Mouse (Mus musculus) liver, embryonic 14.5 days (tissue): ENCODE measurements around the gene Mtf2. TPM values are rescaled to one million over a fixed set of nuclear protein-coding genes. Genes with fewer than 3 reads are reported as not detected.
"Not testable (repeated sequence)": the region's sequence is repeated elsewhere in the genome, so short reads cannot be mapped to it uniquely, and the experiment has no call there.

Experiments
- ATAC-seq: fragments of 200-750 bp; cut with Nextera tagmentation; 2 replicates; pipeline ENCODE4 v1.8.0; 2017; ENCODE audit warnings: moderate number of reproducible peaks, mild to moderate bottlenecking, moderate library complexity; ENCODE audit not compliant: insufficient read depth
- DNase-seq, 3 experiments: peaks; one replicate each; pipeline ENCODE4 v3.0.0-alpha.2; 2012 to 2013; ENCODE audit warnings: low read depth in 3 of 3, low spot score in 3 of 3
- H3K27ac ChIP-seq: fragments of 300-500 bp; sonication (generic); 2 replicates; pipeline ENCODE4 v1.5.1; 2014; ENCODE audit warnings: moderate library complexity, mild to moderate bottlenecking, control low read depth, inconsistent platforms
- H3K27me3 ChIP-seq: fragments of 300-500 bp; sonication (generic); 2 replicates; pipeline ENCODE4 v1.6.1; 2014; ENCODE audit warnings: mild to moderate bottlenecking, low read length, moderate library complexity; ENCODE audit not compliant: control insufficient read depth, insufficient read depth
- H3K36me3 ChIP-seq: fragments of 300-500 bp; sonication (generic); replicated peaks from 2 replicates; pipeline ENCODE4 v1.6.1; 2014; ENCODE audit warnings: low read depth; ENCODE audit not compliant: control insufficient read depth, insufficient read depth
- H3K4me1 ChIP-seq, 2 experiments: fragments of 200-500 bp in 1 of 2; fragments of 300-500 bp in 1 of 2; sonication (generic) in 1 of 2; replicated peaks; 2 replicates each; pipeline ENCODE4 v1.6.1; 2012 to 2014; ENCODE audit warnings: antibody characterized with exemption in 1 of 2, inconsistent platforms in 1 of 2, low read length in 1 of 2; ENCODE audit not compliant: control insufficient read depth in 2 of 2, insufficient read depth in 2 of 2
- H3K4me2 ChIP-seq: fragments of 300-500 bp; sonication (generic); 2 replicates; pipeline ENCODE4 v1.6.1; 2014; ENCODE audit warnings: low read depth, mild to moderate bottlenecking, control low read depth, moderate library complexity
- H3K4me3 ChIP-seq, 2 experiments: fragments of 200-500 bp in 1 of 2; fragments of 300-500 bp in 1 of 2; sonication (generic) in 1 of 2; 2 replicates each; pipeline ENCODE4 v1.5.1; 2012 to 2014; ENCODE audit warnings: low read depth in 2 of 2, low read length in 2 of 2, mild to moderate bottlenecking in 2 of 2, control low read depth in 1 of 2, inconsistent platforms in 1 of 2, moderate library complexity in 1 of 2; ENCODE audit not compliant: insufficient read depth in 1 of 2
- H3K9ac ChIP-seq: fragments of 300-500 bp; sonication (generic); replicated peaks from 2 replicates; pipeline ENCODE4 v1.6.1; 2014; ENCODE audit warnings: mild to moderate bottlenecking, control low read depth, moderate library complexity
- H3K9me3 ChIP-seq: fragments of 300-500 bp; sonication (generic); 2 replicates; pipeline ENCODE4 v1.6.1; 2016; ENCODE audit warnings: low read length, mixed read lengths; ENCODE audit not compliant: control insufficient read depth
- CTCF ChIP-seq: IDR thresholded peaks from 2 replicates; pipeline ENCODE4 v1.5.1; 2016; ENCODE audit warnings: antibody characterized with exemption, low read depth, control low read depth
- EP300 ChIP-seq: IDR thresholded peaks from 2 replicates; pipeline ENCODE4 v1.6.1; 2016; ENCODE audit warnings: antibody characterized with exemption, low read depth
- WGBS: fragments of 180-500 bp; shearing (Covaris S2); extraction: QIAGEN DNeasy Blood & Tissue Kit; methylation state at CpG from one replicate; pipeline ENCODE4 v1.1.7; 2014; ENCODE audit not compliant: insufficient replicate concordance; 5-methylcytosine and 5-hydroxymethylcytosine counted together
- polyA plus RNA-seq, 2 experiments: library from polyadenylated mRNA; depleted of rRNA in 1 of 2; stranded (reverse) in 1 of 2; unstranded in 1 of 2; fragments of >200 nt; fragmentation: Nextera tagmentation in 1 of 2; extraction: Ambion mirVana in 1 of 2; gene quantifications; 2 replicates each; pipeline versions ENCODE4 v1.2.1 to v1.2.3; 2012 to 2014

Mtf2 gene
- polyA plus RNA-seq, 2 experiments, result 14.6 to 32.2 TPM

DNA sequence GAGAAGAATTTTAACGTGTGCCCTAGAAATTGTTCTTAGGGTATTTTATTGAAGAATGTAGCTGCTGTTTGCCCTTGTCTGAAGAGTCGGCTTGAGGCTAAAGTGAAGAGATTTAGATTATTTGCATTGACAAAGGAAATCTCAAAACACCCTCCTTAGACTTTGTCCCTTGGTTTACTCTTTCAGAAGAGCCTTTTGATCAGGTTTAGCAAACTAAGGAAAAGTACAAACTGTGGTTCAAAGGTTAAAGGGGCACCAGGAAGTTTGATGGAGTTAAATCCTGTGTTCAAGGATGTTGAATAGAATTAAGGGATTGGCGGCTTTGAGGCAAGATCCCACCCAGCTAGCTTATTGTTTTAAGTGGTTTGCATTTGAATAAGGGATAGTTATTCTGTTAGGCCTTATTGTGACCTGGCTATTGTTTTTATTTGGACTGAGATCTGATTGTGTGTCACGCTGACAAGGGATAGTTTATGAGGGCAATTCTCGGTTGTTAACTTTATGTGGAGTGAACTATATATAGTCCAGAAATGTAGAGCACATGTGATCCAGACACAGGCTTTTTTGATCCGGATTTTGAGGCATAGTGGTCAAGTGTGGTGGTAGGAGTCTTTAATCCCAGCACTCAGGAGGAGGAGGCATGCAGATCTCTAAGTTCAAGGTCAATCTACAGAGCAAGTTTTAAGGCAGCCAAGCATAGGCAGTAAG is 11.5 kb downstream of the Mtf2 start:
- 72% methylated on average over 6 of the region's 6 CpGs for WGBS
- Histone ChIP-seq H3K27ac (no peak overlapping the region), H3K36me3 (peaks cover 7% of the 10 kb centered on the region; the same call in 1 of the 2 replicates), H3K9ac (no peak overlapping the region), H3K27me3 (no peaks in the 10 kb centered on the region), H3K4me3 (no peak overlapping the region), H3K9me3 (no peaks in the 10 kb centered on the region), H3K4me2 (no peak overlapping the region), H3K4me1 (peaks cover 0 to 5% of the 10 kb centered on the region in 2 experiments; a peak in 2 of 4 replicates)
- DNase-seq, result no peak
- TF ChIP-seq EP300 (no peak), CTCF (no peak)
- ATAC-seq, result no peak

DNA sequence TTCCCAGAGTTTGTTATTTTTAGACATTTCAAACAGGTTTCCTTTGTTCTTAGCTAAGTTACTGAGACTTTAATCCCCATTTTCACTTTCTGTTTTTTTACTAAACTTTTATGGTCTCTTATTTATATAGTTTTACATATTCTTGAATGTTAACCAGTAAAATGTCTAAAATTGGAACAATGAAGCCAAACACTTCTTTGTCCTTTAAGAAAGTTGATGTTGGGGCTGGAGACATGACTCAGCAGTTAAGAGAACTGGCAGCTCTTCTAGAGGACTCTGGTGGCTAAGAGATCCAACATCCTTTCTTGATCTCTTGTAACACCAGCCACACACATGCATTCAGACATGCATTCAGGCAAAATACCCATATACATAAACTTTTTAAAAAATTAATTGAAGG is 14.1 kb downstream of the Mtf2 start:
- no peak overlapping the region for H3K4me3 ChIP-seq
- no peak overlapping the region for H3K27ac ChIP-seq
- H3K36me3 ChIP-seq, result peaks cover 5% of the 10 kb centered on the region; the same call in 1 of the 2 replicates
- no peaks in the 10 kb centered on the region for H3K27me3 ChIP-seq
- ATAC-seq (no peak), DNase-seq (peak in 2 of 3 experiments; percentile 12 to 15)
- H3K4me2 ChIP-seq, result no peak overlapping the region
- no peaks in the 10 kb centered on the region for H3K9me3 ChIP-seq
- H3K9ac ChIP-seq, result no peak overlapping the region
- TF ChIP-seq EP300 (no peak), CTCF (no peak)
- H3K4me1 ChIP-seq, result peaks cover 0 to 5% of the 10 kb centered on the region in 2 experiments; a peak in 2 of 4 replicates

DNA sequence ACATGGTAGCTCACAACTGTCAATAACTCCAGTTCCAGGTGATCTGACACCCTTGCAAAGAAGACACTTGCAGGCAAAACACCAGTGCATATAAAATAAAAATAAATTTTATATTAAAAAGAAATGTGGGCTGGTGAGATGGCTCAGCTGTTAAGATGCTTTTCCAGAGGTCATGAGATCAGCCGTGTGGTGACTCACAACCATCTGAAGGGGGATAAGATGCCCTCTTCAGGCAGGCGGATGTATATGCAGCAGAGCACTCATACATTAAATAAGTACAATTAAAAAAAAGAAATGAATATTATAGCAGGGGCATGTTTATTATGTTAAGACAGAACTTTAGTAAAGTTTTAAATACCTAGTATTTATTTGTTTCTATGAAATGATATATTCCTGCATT is 16.9 kb downstream of the Mtf2 start:
- Histone ChIP-seq H3K9me3 (no peaks in the 10 kb centered on the region), H3K4me3 (no peak overlapping the region), H3K9ac (no peak overlapping the region), H3K4me2 (no peak overlapping the region), H3K27me3 (no peaks in the 10 kb centered on the region), H3K36me3 (peaks cover 16% of the 10 kb centered on the region), H3K4me1 (peaks cover 0 to 5% of the 10 kb centered on the region in 2 experiments; a peak in 2 of 4 replicates), H3K27ac (no peak overlapping the region)
- TF ChIP-seq EP300 (no peak), CTCF (peak; percentile 52)
- ATAC-seq, result no peak
- 28% methylated on average over 2 of the region's 2 CpGs for WGBS
- peak in 2 of 3 experiments; percentile 10 to 23 for DNase-seq

DNA sequence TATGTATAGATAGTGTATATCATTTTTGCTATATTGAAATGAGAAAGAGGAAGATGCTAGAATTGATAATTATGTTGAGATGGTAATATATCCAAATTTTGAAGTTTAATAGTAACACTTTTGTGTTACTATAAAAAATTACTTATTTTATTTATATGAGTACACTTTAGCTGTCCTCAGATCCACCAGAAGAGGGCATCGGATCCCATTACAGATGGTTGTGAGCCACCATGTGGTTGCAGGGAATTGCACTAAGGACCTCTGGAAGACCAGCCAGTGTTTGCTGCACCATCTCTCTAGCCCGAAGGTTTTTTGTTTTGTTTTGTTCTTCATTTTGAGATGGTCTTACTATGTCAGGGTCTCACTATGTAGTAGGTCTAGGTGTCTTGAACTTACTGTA is 20.0 kb downstream of the Mtf2 start:
- Histone ChIP-seq H3K27ac (no peak overlapping the region), H3K36me3 (peaks cover 23% of the 10 kb centered on the region), H3K9ac (no peak overlapping the region), H3K27me3 (no peaks in the 10 kb centered on the region), H3K4me1 (no peaks in the 10 kb centered on the region), H3K4me3 (no peak overlapping the region), H3K4me2 (no peak overlapping the region), H3K9me3 (no peaks in the 10 kb centered on the region)
- DNase-seq (no peak), ATAC-seq (no peak)
- TF ChIP-seq EP300, result no peak
- TF ChIP-seq CTCF, result peak; percentile 45
- 63% methylated on average over 2 of the region's 2 CpGs for WGBS

DNA sequence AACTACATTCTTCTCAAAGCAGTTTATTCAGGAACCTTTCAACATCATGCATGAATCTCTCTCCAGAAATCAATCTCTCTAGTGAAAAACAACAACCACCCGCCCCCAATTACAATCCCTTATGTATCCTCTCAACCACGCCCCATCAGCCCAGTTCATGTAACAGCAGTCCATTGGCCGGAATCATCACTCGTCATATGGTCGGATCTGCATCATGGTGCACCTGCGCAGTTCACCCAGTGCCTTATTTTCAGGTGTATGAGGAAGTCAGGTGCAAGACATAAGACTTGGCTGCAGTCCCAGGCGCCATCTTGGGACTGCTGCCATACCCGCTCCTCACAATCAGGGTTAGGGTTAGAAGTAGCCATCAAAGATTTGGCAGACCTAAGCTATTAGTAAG is 27.3 kb downstream of the Mtf2 start:
- peaks cover 31% of the 10 kb centered on the region for H3K36me3 ChIP-seq
- not testable (repeated sequence) for ATAC-seq, DNase-seq, H3K9me3 ChIP-seq, H3K27me3 ChIP-seq, H3K27ac ChIP-seq, H3K4me2 ChIP-seq, H3K4me3 ChIP-seq, H3K4me1 ChIP-seq, H3K9ac ChIP-seq
- 83% methylated on average over 8 of the region's 8 CpGs for WGBS
